Mouse (Mus musculus) forebrain, embryonic 16.5 days (tissue): Measurements from ENCODE around the gene Chrnb4. TPM values are rescaled to one million over a fixed set of nuclear protein-coding genes. Genes with fewer than 3 reads are reported as not detected.

ENCODE experiments used
- ATAC-seq: fragments of 200-750 bp; cut with Nextera tagmentation; 2 replicates; pipeline ENCODE4 v1.8.0; 2017; ENCODE audit warnings: mild to moderate bottlenecking, moderate library complexity
- H3K27ac ChIP-seq: fragments of 300-500 bp; sonication (generic); 2 replicates; pipeline ENCODE4 v1.5.1; 2014; ENCODE audit warnings: low read length, control low read depth
- H3K27me3 ChIP-seq: fragments of 300-500 bp; sonication (generic); replicated peaks from 2 replicates; pipeline ENCODE4 v1.6.1; 2014; ENCODE audit warnings: low read length; ENCODE audit not compliant: control insufficient read depth, insufficient read depth
- H3K36me3 ChIP-seq: fragments of 300-500 bp; sonication (generic); 2 replicates; pipeline ENCODE4 v1.6.1; 2014; ENCODE audit not compliant: control insufficient read depth, insufficient read depth
- H3K4me1 ChIP-seq: fragments of 300-500 bp; sonication (generic); replicated peaks from 2 replicates; pipeline ENCODE4 v1.6.1; 2014; ENCODE audit warnings: low read length; ENCODE audit not compliant: control insufficient read depth, insufficient read depth
- H3K4me2 ChIP-seq: fragments of 300-500 bp; sonication (generic); 2 replicates; pipeline ENCODE4 v1.6.1; 2014; ENCODE audit warnings: mild to moderate bottlenecking, low read length, control low read depth
- H3K4me3 ChIP-seq: fragments of 300-500 bp; sonication (generic); replicated peaks from 2 replicates; pipeline ENCODE4 v1.5.1; 2014; ENCODE audit warnings: mild to moderate bottlenecking, low read length, control low read depth
- H3K9ac ChIP-seq: fragments of 300-500 bp; sonication (generic); replicated peaks from 2 replicates; pipeline ENCODE4 v1.6.1; 2014; ENCODE audit warnings: low read depth, low read length, control low read depth
- H3K9me3 ChIP-seq: fragments of 300-500 bp; sonication (generic); 2 replicates; pipeline ENCODE4 v1.6.1; 2016; ENCODE audit warnings: low read length; ENCODE audit not compliant: control insufficient read depth
- WGBS: fragments of 180-500 bp; shearing (Covaris S2); extraction: QIAGEN DNeasy Blood & Tissue Kit; methylation state at CpG from one replicate; pipeline ENCODE4 v1.1.7; 2014; 5-methylcytosine and 5-hydroxymethylcytosine counted together
- polyA plus RNA-seq: library from polyadenylated mRNA; unstranded; fragments of >200 nt; fragmentation: Nextera tagmentation; extraction: Ambion mirVana; gene quantifications from 2 replicates; pipeline ENCODE4 v1.2.1, GENCODE M21; 2015

Gene Chrnb4
- polyA plus RNA-seq, 1 experiment from 2014 or later: 0.35 TPM

- Histone ChIP-seq H3K4me1 (peaks cover 12% of the 10 kb centered on the region), H3K9ac (peak within 1 kb of the TSS; percentile 59), H3K36me3 (no peaks in the 10 kb centered on the region), H3K27ac (no peak within 1 kb of the TSS), H3K4me3 (peak within 1 kb of the TSS; percentile 55), H3K4me2 (peak within 1 kb of the TSS; percentile 83), H3K27me3 (peaks cover 32% of the 10 kb centered on the region), H3K9me3 (no peaks in the 10 kb centered on the region)
- WGBS: under 1% methylated on average over 39 of the region's 39 CpGs
- ATAC-seq: peak; percentile 81
These were observed 22.3 kb downstream of the Chrnb4 start, which contains the start of gene Chrna3 for GRCm38 (mm10) chr9:55026275-55026663. Gene Chrna3, minus strand, starts transcription at chr9:55026562.

- Histone ChIP-seq H3K36me3 (no peaks in the 10 kb centered on the region), H3K27ac (no peak overlapping the region), H3K27me3 (peaks cover 32% of the 10 kb centered on the region), H3K4me1 (peaks cover 12% of the 10 kb centered on the region), H3K9me3 (no peaks in the 10 kb centered on the region), H3K4me2 (peak overlapping the region; percentile 83), H3K4me3 (peak overlapping the region; percentile 55), H3K9ac (peak overlapping the region; percentile 59)
- 7% methylated on average over 38 of the region's 38 CpGs for WGBS
- peak; percentile 71 for ATAC-seq
These were observed 22.9 kb downstream of the Chrnb4 start for GRCm38 (mm10) chr9:55025534-55026274.

GRCm38 (mm10) chr9:55023902-55024583 is 24.5 kb downstream of the Chrnb4 start:
- Histone ChIP-seq H3K4me1 (peaks cover 12% of the 10 kb centered on the region), H3K9ac (no peak overlapping the region), H3K36me3 (no peaks in the 10 kb centered on the region), H3K4me2 (no peak overlapping the region), H3K4me3 (no peak overlapping the region), H3K27ac (no peak overlapping the region), H3K9me3 (no peaks in the 10 kb centered on the region), H3K27me3 (peaks cover 32% of the 10 kb centered on the region)
- 41% methylated on average over 13 of the region's 13 CpGs for WGBS
- ATAC-seq: no peak

- Histone ChIP-seq H3K27me3 (peaks cover 32% of the 10 kb centered on the region), H3K9ac (no peak overlapping the region), H3K9me3 (no peaks in the 10 kb centered on the region), H3K4me3 (no peak overlapping the region), H3K36me3 (no peaks in the 10 kb centered on the region), H3K4me1 (peaks cover 12% of the 10 kb centered on the region), H3K4me2 (no peak overlapping the region), H3K27ac (no peak overlapping the region)
- WGBS: 90% methylated on average over 5 of the region's 5 CpGs
- no peak for ATAC-seq
These were observed 25.3 kb downstream of the Chrnb4 start for GRCm38 (mm10) chr9:55023326-55023725.

GRCm38 (mm10) chr9:55016926-55017325 is 31.7 kb downstream of the Chrnb4 start:
- Histone ChIP-seq H3K9me3 (no peaks in the 10 kb centered on the region), H3K4me1 (no peaks in the 10 kb centered on the region), H3K27me3 (no peaks in the 10 kb centered on the region), H3K9ac (no peak overlapping the region), H3K4me2 (no peak overlapping the region), H3K4me3 (no peak overlapping the region), H3K36me3 (no peaks in the 10 kb centered on the region), H3K27ac (no peak overlapping the region)
- 82% methylated on average over 3 of the region's 3 CpGs for WGBS
- no peak for ATAC-seq

- Histone ChIP-seq H3K9me3 (no peaks in the 10 kb centered on the region), H3K9ac (no peak overlapping the region), H3K4me2 (no peak overlapping the region), H3K4me1 (no peaks in the 10 kb centered on the region), H3K27ac (no peak overlapping the region), H3K4me3 (no peak overlapping the region), H3K36me3 (no peaks in the 10 kb centered on the region), H3K27me3 (no peaks in the 10 kb centered on the region)
- WGBS: 59% methylated on average over 6 of the region's 6 CpGs
- no peak for ATAC-seq
These were observed 37.8 kb downstream of the Chrnb4 start for GRCm38 (mm10) chr9:55010588-55011350.

GRCm38 (mm10) chr9:55009692-55010091 is 38.9 kb downstream of the Chrnb4 start:
- Histone ChIP-seq H3K27ac (no peak overlapping the region), H3K9me3 (no peaks in the 10 kb centered on the region), H3K4me2 (no peak overlapping the region), H3K9ac (no peak overlapping the region), H3K36me3 (no peaks in the 10 kb centered on the region), H3K4me1 (no peaks in the 10 kb centered on the region), H3K4me3 (no peak overlapping the region), H3K27me3 (no peaks in the 10 kb centered on the region)
- WGBS: 90% methylated on average over 2 of the region's 2 CpGs
- ATAC-seq: no peak

GRCm38 (mm10) chr9:55003609-55004008 is 45.0 kb downstream of the Chrnb4 start:
- ATAC-seq: no peak
- Histone ChIP-seq H3K27ac (no peak overlapping the region), H3K9ac (no peak overlapping the region), H3K36me3 (no peaks in the 10 kb centered on the region), H3K4me1 (no peaks in the 10 kb centered on the region), H3K4me2 (no peak overlapping the region), H3K4me3 (no peak overlapping the region), H3K9me3 (no peaks in the 10 kb centered on the region), H3K27me3 (no peaks in the 10 kb centered on the region)
- WGBS: 63% methylated on average over 4 of the region's 4 CpGs

- WGBS: 90% methylated on average over 3 of the region's 3 CpGs
- no peak overlapping the region for H3K4me2 ChIP-seq
- no peak overlapping the region for H3K9ac ChIP-seq
- no peaks in the 10 kb centered on the region for H3K27me3 ChIP-seq
- no peak overlapping the region for H3K4me3 ChIP-seq
- H3K27ac ChIP-seq: no peak overlapping the region
- H3K36me3 ChIP-seq: no peaks in the 10 kb centered on the region
- H3K9me3 ChIP-seq: no peaks in the 10 kb centered on the region
- no peak for ATAC-seq
- H3K4me1 ChIP-seq: no peaks in the 10 kb centered on the region
These were observed 52.9 kb downstream of the Chrnb4 start for GRCm38 (mm10) chr9:54995645-54996044.
